Mouse (Mus musculus) olfactory bulb, adult 2 months (tissue): ENCODE results near the gene Pkmyt1.

Experiments used
- CTCF ChIP-seq: fragments of 200-500 bp; IDR thresholded peaks from 2 replicates; pipeline ENCODE4 v1.5.1; 2012; ENCODE audit warnings: low read depth, mild to moderate bottlenecking, low read length, moderate library complexity; ENCODE audit not compliant: insufficient read depth
- POLR2A ChIP-seq: fragments of 200-500 bp; IDR thresholded peaks from 2 replicates; pipeline ENCODE4 v1.6.1; 2012; ENCODE audit warnings: mild to moderate bottlenecking, low read depth, low read length, moderate library complexity; ENCODE audit not compliant: insufficient read depth

- TF ChIP-seq CTCF (no peak), POLR2A (no peak)
Observed at GRCm38 (mm10) chr17:23785561-23786471, 59.7 kb downstream of the Pkmyt1 start, which contains the start of gene Flywch2.
